Mouse (Mus musculus): ENCODE data around the gene Grm8.

DNA sequence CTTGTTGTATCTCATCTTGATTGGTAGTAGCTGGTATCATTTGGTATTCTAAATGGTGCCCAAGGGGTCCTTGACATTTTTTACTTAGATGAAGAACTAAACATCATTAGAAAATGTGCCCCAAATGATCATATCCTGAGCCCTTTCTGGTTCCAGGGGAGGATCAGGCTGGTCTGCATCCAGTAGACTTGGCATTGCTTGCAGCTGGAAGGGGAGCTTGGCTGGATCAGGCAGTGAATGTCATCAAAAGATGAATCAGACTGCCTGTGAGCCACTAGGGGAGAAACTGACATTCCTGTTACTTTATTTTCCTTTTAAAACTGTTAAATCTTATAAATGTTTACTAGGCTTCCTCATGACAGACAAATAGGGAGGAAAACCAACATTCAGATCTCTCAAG, 894.6 kb downstream of the Grm8 start:
- no peak for TF ChIP-seq MAFK (IDR thresholded peaks at IDR 0.05; ENCODE audit: insufficient read depth, low read depth, low read length)
- TF ChIP-seq CHD2 (IDR thresholded peaks at IDR 0.05; ENCODE audit: low read depth, low read length), result no peak
- TF ChIP-seq ZNF384 (IDR thresholded peaks at IDR 0.05; ENCODE audit: low read depth, low read length), result no peak

Measured in ES-E14 (cell line).